Mouse (Mus musculus) urinary bladder, adult 2 months (tissue): ENCODE data around the gene 2310030G06Rik. TPM values are rescaled to one million over a fixed set of nuclear protein-coding genes. Genes with fewer than 3 reads are reported as not detected.

Source experiments
- DNase-seq: peaks from one replicate; pipeline ENCODE4 v3.0.0; 2022; ENCODE audit warnings: low spot score
- polyA plus RNA-seq: library from polyadenylated mRNA; depleted of rRNA; stranded (reverse); fragments of >200 nt; gene quantifications from 2 replicates; pipeline ENCODE4 v1.2.3, GENCODE M21; 2012; rRNA removed

Gene 2310030G06Rik
- polyA plus RNA-seq, 1 experiment, result 13.5 TPM

DNA sequence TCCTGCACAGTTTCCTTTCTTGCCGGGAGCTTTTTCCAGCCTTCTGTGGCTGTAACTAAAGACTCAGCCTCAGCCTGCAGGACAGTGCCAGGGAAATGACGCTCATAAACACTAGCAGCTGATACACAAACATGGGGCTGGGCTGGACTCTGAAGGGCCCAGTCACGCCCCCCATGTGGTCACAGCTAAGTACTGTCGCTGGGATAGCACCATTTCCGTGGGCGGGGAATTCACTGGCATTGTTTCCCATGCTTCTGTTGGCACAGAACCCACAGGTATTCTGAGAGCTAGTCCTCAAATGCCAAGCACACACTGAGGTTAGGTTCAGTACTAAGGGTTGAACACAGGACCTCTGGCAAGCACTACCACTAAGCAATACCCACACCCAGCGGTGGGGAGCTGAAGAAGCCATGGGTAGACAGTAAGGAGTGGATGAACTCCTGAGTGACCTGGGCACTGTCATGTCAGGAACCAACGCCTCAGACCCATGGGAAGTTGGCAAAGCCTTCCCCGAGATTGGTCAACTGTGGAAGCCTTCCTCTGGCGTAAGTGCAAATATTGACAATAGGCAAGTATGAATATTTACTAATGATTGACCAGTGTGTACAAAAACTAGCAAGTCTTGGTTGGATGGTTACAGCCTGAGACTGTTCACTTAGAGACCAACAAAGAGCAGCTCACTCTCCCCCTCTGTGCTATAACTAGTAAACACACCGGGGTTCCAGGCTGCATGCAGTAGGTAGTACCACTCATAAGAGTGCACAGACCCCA, 45.2 kb downstream of the 2310030G06Rik start:
- DNase-seq, result no peak

DNA sequence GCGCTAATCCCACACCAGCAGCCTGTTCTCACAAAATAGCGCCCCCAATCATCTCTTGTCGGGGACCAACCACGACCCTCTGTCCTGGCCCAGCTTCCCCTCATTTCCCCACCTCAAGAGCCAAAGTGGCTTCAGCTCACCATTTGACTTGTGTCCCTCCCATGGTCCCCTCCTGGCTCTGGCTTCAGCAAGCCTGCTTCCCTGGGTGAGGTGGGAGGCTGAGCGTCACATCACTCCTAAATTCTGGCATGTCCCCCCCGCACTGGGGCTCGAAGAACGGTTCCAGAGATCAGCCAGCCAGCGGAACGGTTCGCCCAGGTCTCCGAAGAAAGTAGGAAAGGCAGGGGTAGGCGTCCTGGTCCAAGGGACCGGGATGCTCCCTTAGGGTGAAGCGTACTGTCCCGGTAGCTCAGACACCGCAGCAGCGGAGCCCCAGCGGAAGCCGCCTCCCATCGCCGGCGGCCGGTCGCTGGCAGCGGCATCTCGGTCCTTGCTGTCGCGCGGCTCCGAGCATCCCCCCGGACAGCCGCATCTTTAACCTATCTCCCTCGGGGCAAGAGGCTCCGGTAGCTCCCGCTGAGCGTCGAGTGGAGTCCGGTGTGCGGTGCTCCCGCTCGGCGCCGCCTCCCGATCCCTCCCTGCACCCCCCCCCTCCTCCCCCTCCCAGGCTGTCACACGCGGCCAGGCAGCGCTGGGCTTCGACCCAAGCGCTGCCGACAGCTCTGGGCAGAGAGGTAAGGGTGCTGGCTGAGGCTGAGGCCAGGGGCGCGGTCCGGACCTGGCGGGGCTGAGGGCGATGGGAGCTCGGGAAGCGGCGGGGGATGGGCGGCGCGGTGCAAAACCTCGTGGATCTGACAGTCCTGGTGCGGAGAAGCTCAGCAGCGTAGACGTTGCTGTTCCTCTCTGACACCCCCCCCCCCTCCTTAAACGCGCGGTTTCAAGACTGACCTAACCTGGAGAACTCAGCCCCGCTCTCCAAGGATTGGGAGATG, 47.6 kb downstream of the 2310030G06Rik start:
- DNase-seq, result peak; percentile 33

DNA sequence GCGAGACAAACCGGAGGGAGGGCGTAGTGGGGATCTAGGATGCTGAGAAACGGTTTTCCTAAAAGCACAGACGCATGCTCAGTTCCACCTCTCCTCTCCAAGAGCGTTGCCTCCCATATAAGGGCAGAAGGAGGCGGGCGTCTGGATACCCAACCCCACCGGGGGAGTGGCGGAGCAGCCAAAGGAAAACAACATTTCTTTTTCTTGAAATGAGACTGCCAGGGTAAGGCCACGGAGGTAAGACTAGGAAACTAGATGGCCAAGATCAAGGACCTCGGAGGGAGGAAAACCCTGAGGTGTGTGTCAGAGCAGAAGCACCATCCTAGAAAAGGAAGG, 48.7 kb downstream of the 2310030G06Rik start:
- peak; percentile 43 for DNase-seq

DNA sequence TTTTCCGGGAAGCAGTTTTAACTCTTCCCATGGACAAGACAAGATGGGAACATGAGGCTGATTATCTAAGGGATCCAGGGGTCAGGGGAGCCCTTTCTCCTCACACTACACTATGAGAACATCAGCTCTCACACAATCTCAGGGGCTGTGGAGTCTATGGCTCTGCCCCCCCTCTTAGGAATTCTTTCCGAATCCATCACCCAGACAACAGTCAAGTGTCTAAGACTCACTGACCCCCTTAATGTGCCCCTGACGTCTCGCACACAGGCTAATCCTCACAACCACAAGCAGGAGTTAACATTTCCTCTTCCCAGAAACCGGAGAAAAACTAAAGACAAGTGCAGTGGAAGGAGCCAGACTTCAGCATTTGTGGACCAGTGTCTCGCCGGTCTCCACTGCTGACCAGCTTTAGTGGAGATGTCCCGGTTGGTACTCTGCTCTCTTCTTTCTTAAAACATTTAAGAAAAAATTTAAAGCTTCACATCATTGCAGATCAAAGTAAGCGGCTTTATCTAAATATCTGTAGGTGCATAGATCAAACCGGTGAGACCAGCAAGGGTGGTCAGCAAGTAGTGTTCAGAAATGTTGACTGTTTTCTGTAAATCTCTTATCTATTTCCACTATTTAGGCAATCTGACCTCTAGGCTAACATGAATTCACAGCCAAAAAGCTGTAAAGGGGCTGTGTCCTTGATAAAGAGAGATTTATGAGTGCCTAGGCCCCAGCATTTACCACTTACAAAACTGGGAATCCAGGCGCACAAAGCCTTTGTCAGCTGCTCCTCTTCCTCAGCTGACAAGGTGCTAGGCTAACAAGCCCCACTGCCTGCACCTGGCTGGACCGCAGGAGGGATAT, 49.3 kb downstream of the 2310030G06Rik start:
- no peak for DNase-seq

DNA sequence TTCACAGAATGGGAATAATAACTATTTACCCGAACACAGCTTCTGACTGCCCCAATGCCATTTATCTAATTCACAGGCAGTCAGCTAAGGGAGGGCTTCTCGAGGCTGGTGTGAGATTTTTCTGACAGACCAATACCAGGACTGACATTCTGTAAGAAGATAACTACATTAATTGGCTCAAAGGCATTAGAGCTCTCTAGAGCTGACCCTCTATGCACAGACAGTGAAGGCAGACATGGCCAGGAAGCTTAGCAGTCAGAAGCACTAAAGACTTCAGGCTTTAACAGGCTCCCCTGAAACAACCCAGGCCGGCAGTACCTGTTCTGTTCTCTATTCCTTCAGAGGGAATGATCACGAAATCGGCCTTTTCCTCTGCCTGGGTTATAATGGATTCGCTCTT, 51.2 kb downstream of the 2310030G06Rik start:
- no peak for DNase-seq

DNA sequence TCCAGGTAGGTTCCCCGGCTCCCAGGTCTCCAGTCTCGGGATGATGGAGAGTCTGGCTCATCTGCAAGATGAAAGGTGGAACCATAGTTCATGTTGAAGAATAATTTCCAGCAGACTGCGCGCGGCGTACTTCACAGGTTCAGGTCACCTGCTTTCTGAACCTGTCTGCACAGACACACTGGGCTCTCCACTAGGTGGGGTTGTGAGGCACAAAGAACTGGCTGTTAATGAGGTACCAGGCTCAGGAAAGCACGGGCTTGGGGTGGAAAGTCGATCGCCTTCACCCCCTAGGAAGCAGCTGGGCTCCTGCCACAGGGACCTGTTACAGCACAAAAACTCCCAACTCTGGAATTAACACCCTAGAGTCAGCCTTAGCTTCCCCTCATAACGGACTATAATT, 52.7 kb downstream of the 2310030G06Rik start:
- DNase-seq, result no peak

DNA sequence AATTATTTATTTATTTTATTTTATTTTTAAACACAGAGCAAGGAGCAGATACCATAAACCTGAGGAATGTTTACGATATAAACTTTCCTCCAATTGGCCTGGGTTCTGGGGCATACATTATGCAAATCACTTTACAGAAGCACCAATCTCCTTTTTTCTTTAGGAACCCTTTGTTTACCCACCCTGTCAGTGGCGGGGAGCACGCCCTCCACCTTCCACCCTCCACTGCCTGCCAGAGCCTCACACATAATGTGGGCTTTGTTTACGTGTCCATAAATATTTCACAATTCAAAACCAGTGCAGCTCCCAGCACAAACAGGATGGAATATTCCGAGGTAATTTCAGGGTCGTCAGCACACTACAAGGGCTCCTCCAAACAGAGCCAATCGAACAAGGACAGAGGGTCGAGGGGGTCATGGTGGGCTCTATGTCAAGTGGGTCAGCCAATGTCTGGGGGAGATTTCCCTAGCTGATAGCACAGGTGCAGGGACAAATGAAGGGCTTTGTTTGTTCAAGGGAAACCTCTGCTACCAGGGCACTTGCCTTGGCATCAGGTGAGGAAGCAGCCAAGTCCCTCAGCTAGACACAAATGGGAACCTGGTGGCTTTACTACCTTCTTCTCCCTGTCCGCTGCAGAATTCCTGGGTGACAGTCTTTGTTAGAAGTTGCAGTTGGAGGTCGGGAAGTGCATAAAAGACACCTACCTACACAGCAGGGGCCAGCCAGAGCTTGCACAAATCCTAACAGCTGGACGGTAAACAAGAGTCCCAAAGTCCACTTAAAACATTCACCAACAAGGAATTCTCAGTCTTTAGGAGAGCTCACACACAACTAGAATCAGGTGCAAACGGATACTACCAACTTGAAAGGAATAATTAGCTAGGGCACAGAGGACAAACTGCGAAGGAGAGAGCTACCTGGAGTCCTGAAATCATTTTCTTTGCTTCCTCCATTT, 53.4 kb downstream of the 2310030G06Rik start:
- DNase-seq, result no peak

Other genes starting within 250 kb of the 2310030G06Rik start
- 101 and 137 TPM in 2 replicates for gene Pts, start 217.8 kb downstream of the 2310030G06Rik start, polyA plus RNA-seq
- 5.7 and 8.2 TPM in 2 replicates for gene Il18, start 191.7 kb downstream of the 2310030G06Rik start, polyA plus RNA-seq
- 0.77 and 0.80 TPM in 2 replicates for gene Bco2, start 191.4 kb downstream of the 2310030G06Rik start, polyA plus RNA-seq
- gene Tex12, start 185.2 kb downstream of the 2310030G06Rik start, polyA plus RNA-seq, result not detected in 2 replicates
- 154 and 189 TPM in 2 replicates for gene Sdhd, start 142.7 kb downstream of the 2310030G06Rik start, polyA plus RNA-seq
- 181 and 191 TPM in 2 replicates for gene Timm8b, start 142.6 kb downstream of the 2310030G06Rik start, polyA plus RNA-seq
- 2.1 and 2.5 TPM in 2 replicates for gene Pih1d2, start 129.2 kb downstream of the 2310030G06Rik start, polyA plus RNA-seq
- gene Nkapd1, start 129.1 kb downstream of the 2310030G06Rik start, polyA plus RNA-seq, result 13.2 and 13.9 TPM in 2 replicates
- gene Dlat, start 86.8 kb downstream of the 2310030G06Rik start, polyA plus RNA-seq, result 42.8 and 43.1 TPM in 2 replicates
- gene Dixdc1, start 7.0 kb downstream of the 2310030G06Rik start, polyA plus RNA-seq, result 9.1 and 11.4 TPM in 2 replicates
- gene Cryab, start 4.8 kb upstream of the 2310030G06Rik start, polyA plus RNA-seq, result 150 and 169 TPM in 2 replicates
- 48.5 and 54.7 TPM in 2 replicates for gene Hspb2, start 5.8 kb upstream of the 2310030G06Rik start, polyA plus RNA-seq
- 8.2 and 8.6 TPM in 2 replicates for gene Fdxacb1, start 21.7 kb upstream of the 2310030G06Rik start, polyA plus RNA-seq
- 19.7 and 22.0 TPM in 2 replicates for gene Alg9, start 28.5 kb upstream of the 2310030G06Rik start, polyA plus RNA-seq
- 60.8 and 68.2 TPM in 2 replicates for gene 1110032A03Rik, start 29.0 kb upstream of the 2310030G06Rik start, polyA plus RNA-seq
- 20.9 and 23.5 TPM in 2 replicates for gene Ppp2r1b, start 98.8 kb upstream of the 2310030G06Rik start, polyA plus RNA-seq